In genomic region chr3:27708581-27708980, GRCm38 (mm10) we compare ENCODE assay signal across 9 mouse cellular contexts. TPM values are rescaled to one million over a fixed set of nuclear protein-coding genes. Genes with fewer than 3 reads are reported as not detected.
DNase-seq lines count a peak whose midpoint lies in the region; ATAC-seq lines count a peak whose summit lies in the region.
"Had no signal": no experiment of that assay in that cellular context is flagged by ENCODE, and none has a peak within 500 bp of the region (broad histone marks: within the 10 kb centered on the region; RNA-seq: fewer than 3 reads in every experiment).

No protein-coding gene starts in this region.

- 0 out of 2 replicates have a peak overlapping the region, but pooled peaks have one; percentile 12 for H3K9ac ChIP-seq in hindbrain, embryonic 15.5 days
- no peak overlapping the region for H3K9ac ChIP-seq in midbrain, embryonic 14.5 days (replicated peaks; ENCODE audit: low read length)

- H3K27me3 ChIP-seq in embryonic facial prominence, embryonic 10.5 days (replicated peaks; ENCODE audit: low read depth, poor library complexity, severe bottlenecking), result peaks cover 10% of the 10 kb centered on the region; the same call in 1 of the 2 replicates
- H3K27me3 ChIP-seq in hindbrain, embryonic 15.5 days, result no peaks in the 10 kb centered on the region
- H3K27me3 ChIP-seq in midbrain, embryonic 14.5 days (ENCODE audit: control insufficient read depth, insufficient read depth, low read length), result no peaks in the 10 kb centered on the region

- WGBS in embryonic facial prominence, embryonic 10.5 days, result 33% methylated on average over 5 of the region's 5 CpGs
- 29% methylated on average over 5 of the region's 5 CpGs for WGBS in hindbrain, embryonic 15.5 days
- 28% methylated on average over 5 of the region's 5 CpGs for WGBS in midbrain, embryonic 14.5 days

- peak; percentile 28 for DNase-seq in kidney, adult 9 months
- DNase-seq in kidney, postnatal 25 days, result no peak
- DNase-seq in embryonic facial prominence, embryonic 10.5 days (ENCODE audit: low spot score), result no peak
- DNase-seq in midbrain, embryonic 14.5 days, result no peak
- no peak for DNase-seq in frontal cortex, postnatal 14 days (ENCODE audit: low spot score in 2 of 2)
- no peak for DNase-seq in spleen, postnatal 14 days (ENCODE audit: low spot score in 2 of 2)

- H3K4me3 ChIP-seq in embryonic facial prominence, embryonic 10.5 days, result peak overlapping the region; percentile 89
- peak overlapping the region; percentile 98 for H3K4me3 ChIP-seq in hindbrain, embryonic 15.5 days
- H3K4me3 ChIP-seq in midbrain, embryonic 14.5 days (replicated peaks; ENCODE audit: low read depth, low read length), result peak overlapping the region; percentile 82

- H3K4me1 ChIP-seq in embryonic facial prominence, embryonic 10.5 days, result peaks cover 33% of the 10 kb centered on the region
- peaks cover 11% of the 10 kb centered on the region; the same call in 1 of the 2 replicates for H3K4me1 ChIP-seq in hindbrain, embryonic 15.5 days (replicated peaks)
- peaks cover 9% of the 10 kb centered on the region; the same call in 1 of the 2 replicates for H3K4me1 ChIP-seq in midbrain, embryonic 14.5 days (ENCODE audit: control insufficient read depth, insufficient read depth, low read length)

- no peak for ATAC-seq in hindbrain, embryonic 15.5 days (ENCODE audit: low FRiP score, low read depth)
- ATAC-seq in midbrain, embryonic 14.5 days (ENCODE audit: low FRiP score, low TSS enrichment), result no peak
- ATAC-seq in megakaryocyte, adult 5-6 weeks (ENCODE audit: poor library complexity, severe bottlenecking), result no peak

- no peak overlapping the region for H3K27ac ChIP-seq in embryonic facial prominence, embryonic 10.5 days (replicated peaks)
- H3K27ac ChIP-seq in hindbrain, embryonic 15.5 days (replicated peaks), result no peak overlapping the region
- no peak overlapping the region for H3K27ac ChIP-seq in midbrain, embryonic 14.5 days (replicated peaks; ENCODE audit: low read depth, low read length)

- H3K9me3 ChIP-seq in embryonic facial prominence, embryonic 10.5 days, result no peaks in the 10 kb centered on the region
- no peaks in the 10 kb centered on the region for H3K9me3 ChIP-seq in hindbrain, embryonic 15.5 days
- H3K9me3 ChIP-seq in midbrain, embryonic 14.5 days (ENCODE audit: control insufficient read depth, low read length), result no peaks in the 10 kb centered on the region

- H3K36me3 ChIP-seq in embryonic facial prominence, embryonic 10.5 days (replicated peaks), result no peaks in the 10 kb centered on the region
- H3K36me3 ChIP-seq in hindbrain, embryonic 15.5 days, result no peaks in the 10 kb centered on the region
- H3K36me3 ChIP-seq in midbrain, embryonic 14.5 days (ENCODE audit: control insufficient read depth, insufficient read depth, low read length), result no peaks in the 10 kb centered on the region

- peak overlapping the region; percentile 86 for H3K4me2 ChIP-seq in hindbrain, embryonic 15.5 days
- H3K4me2 ChIP-seq in midbrain, embryonic 14.5 days (ENCODE audit: low read length), result peak overlapping the region; percentile 78

RNA-seq across cellular contexts. Expression of gene Fndc3b, which starts 2.5 kb away (rescaled TPM):
- polyA plus RNA-seq in embryonic facial prominence, embryonic 10.5 days (2016; fragmentation: Nextera tagmentation; extraction: Ambion mirVana), result 10.0 and 11.1 TPM in 2 replicates
- polyA plus RNA-seq in hindbrain, embryonic 15.5 days (2015; fragmentation: Nextera tagmentation; extraction: Ambion mirVana), result 7.5 and 8.5 TPM in 2 replicates
- polyA plus RNA-seq in midbrain, embryonic 14.5 days (2014; fragmentation: Nextera tagmentation; extraction: Ambion mirVana), result 6.7 and 8.1 TPM in 2 replicates
- 23.6 and 29.8 TPM in 2 replicates for total RNA-seq in megakaryocyte, adult 5-6 weeks (2015)
- total RNA-seq in megakaryocyte, adult 5-6 weeks (2017), result 13.0 and 13.9 TPM in 2 replicates
- total RNA-seq: MEL had no signal
